Mouse (Mus musculus): Measurements from ENCODE around the gene Serinc4.

GRCm38 (mm10) chr2:121403296-121403695 lies 53.3 kb downstream of the Serinc4 start:
- TF ChIP-seq GATA1 (IDR thresholded peaks at IDR 0.05; ENCODE audit: borderline replicate concordance, low read length) (no peak), FLI1 (IDR thresholded peaks at IDR 0.05; ENCODE audit: low read length) (no peak)

Measured in megakaryocyte, embryonic 14.5 days (primary cell).